ENCODE assay signal across 7 mouse cellular contexts in the genomic region with DNA sequence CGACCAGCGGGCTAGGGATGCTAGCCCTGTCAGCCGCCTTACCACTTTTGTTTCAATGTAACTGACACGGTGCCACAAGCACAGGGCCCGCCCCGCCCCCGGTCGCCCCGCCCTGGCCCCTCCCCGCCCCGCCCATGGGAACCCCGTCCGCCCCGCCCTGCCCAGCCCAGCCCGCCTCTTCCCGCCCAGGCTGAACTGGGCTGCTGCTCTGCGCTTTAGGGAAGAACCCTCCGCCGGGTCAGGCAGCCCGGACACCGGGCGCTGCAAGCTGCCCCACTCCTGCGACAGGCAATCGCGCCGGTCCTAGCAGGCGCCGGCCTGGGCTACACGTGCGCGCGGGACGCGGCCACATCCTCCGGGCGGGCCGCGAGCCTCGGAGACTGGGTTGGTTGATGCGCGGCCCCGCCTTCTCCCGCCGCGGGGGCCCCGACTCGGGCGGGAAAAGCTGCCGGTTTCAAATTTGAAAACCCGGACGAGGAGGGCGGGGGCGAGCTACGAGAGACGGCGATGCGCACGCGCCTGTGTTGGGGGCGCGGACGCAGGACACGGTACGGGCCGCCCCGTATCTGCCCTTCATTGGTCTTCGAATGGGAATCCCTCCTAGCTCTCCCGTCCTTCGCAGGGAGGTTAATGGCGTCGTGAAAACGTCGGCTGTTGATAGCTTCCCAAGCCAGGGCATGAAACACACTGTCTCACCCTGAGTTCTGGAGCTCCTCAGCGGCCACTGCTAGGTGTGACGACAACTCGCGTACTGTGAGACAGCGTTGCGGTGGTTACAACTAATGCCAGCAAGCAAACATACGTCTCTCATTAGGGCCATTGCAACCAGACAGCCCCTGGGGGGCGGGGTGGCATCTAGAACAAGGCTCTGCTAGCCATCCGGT. TPM values are rescaled to one million over a fixed set of nuclear protein-coding genes. Genes with fewer than 3 reads are reported as not detected.
DNase-seq lines count a peak whose midpoint lies in the region; ATAC-seq and TF ChIP-seq lines count a peak whose summit lies in the region.

Mxd3 (minus strand) TSS at position 141 of the 884 bp plus-strand sequence.

- H3K4me1 ChIP-seq in cortical plate, adult 2 months (ENCODE audit: control insufficient read depth, insufficient read depth, low read length): peaks cover 2% of the 10 kb centered on the region
- H3K4me1 ChIP-seq in midbrain, embryonic 11.5 days (ENCODE audit: control insufficient read depth, insufficient read depth, low read length): peaks cover 23% of the 10 kb centered on the region

- no peak for TF ChIP-seq CTCF in cortical plate, adult 2 months (IDR thresholded peaks at IDR 0.05; ENCODE audit: extremely low read depth, insufficient read depth, low read length)

- H3K4me2 ChIP-seq in midbrain, embryonic 11.5 days: peak within 1 kb of the TSS; percentile 90

- H3K27me3 ChIP-seq in midbrain, embryonic 11.5 days (ENCODE audit: control insufficient read depth, insufficient read depth, low read length): no peaks in the 10 kb centered on the region; the same call in 1 of the 2 replicates

- WGBS in midbrain, embryonic 11.5 days: under 1% methylated on average over 79 of the region's 82 CpGs

- H3K9me3 ChIP-seq in midbrain, embryonic 11.5 days (ENCODE audit: control insufficient read depth, low read length): no peaks in the 10 kb centered on the region

- H3K9ac ChIP-seq in midbrain, embryonic 11.5 days (ENCODE audit: low read length): peak within 1 kb of the TSS; percentile 79

- H3K4me3 ChIP-seq in cortical plate, adult 2 months (ENCODE audit: insufficient read depth, low read length): peak within 1 kb of the TSS; percentile 34
- H3K4me3 ChIP-seq in midbrain, embryonic 11.5 days (ENCODE audit: low read depth, low read length): peak within 1 kb of the TSS; percentile 65

- peak; percentile 76 to 77 for DNase-seq in adrenal gland, adult 18-20 months (ENCODE audit: low spot score in 2 of 2)
- DNase-seq in gastrocnemius, postnatal 14 days: peak; percentile 82
- DNase-seq in left cerebral cortex, postnatal 4 days: peak; percentile 93
- DNase-seq in midbrain, embryonic 11.5 days (ENCODE audit: low spot score, missing footprints): peak; percentile 98
- peak; percentile 86 for DNase-seq in right cerebral cortex, postnatal 4 days

- intact Hi-C loops in gastrocnemius, postnatal 14 days (cut with DNase I; ENCODE audit: low total_unique reads): no loop called here
- intact Hi-C loops in left cerebral cortex, postnatal 4 days (cut with DNase I): no loop called here

- no peak for TF ChIP-seq POLR2A in cortical plate, adult 2 months (IDR thresholded peaks at IDR 0.05; ENCODE audit: extremely low read depth, insufficient read depth, low read length)

- peaks cover 5% of the 10 kb centered on the region; the same call in 1 of the 2 replicates for H3K36me3 ChIP-seq in midbrain, embryonic 11.5 days (ENCODE audit: control insufficient read depth, insufficient read depth, low read length)

- peak; percentile 71 for ATAC-seq in inflammation-experienced regulatory T-cells, adult 6 months
- peak; percentile 87 for ATAC-seq in midbrain, embryonic 11.5 days (ENCODE audit: low FRiP score)

- H3K27ac ChIP-seq in cortical plate, adult 2 months (ENCODE audit: insufficient read depth, low read length): no peak within 1 kb of the TSS
- peak within 1 kb of the TSS; percentile 93 for H3K27ac ChIP-seq in midbrain, embryonic 11.5 days (ENCODE audit: low read depth, low read length)

RNA-seq across cellular contexts. Expression of gene Mxd3, which starts in this region (rescaled TPM):
- under 1 TPM; 0.46 to 0.58 TPM for total RNA-seq in adrenal gland, adult 18-20 months (2021)
- 1.2 and 1.9 TPM in 2 replicates for polyA plus RNA-seq in cortical plate, adult 2 months (2012; rRNA removed)
- 1 to 10 TPM; 3.0 to 3.4 TPM for total RNA-seq in gastrocnemius, postnatal 14 days (2021)
- polyA plus RNA-seq in inflammation-experienced regulatory T-cells, adult 6 months (2017; shearing (Covaris generic)): 10 to 100 TPM in 1 of 3 experiments, 1 to 10 TPM in 2; 2.2 to 32.2 (median 3.5) TPM
- 1 to 10 TPM; 3.6 to 5.6 TPM for total RNA-seq in left cerebral cortex, postnatal 4 days (2021)
- polyA plus RNA-seq in midbrain, embryonic 11.5 days (2014; fragmentation: Nextera tagmentation; extraction: Ambion mirVana): 26.9 and 30.6 TPM in 2 replicates

Comparison
In these comparisons a context has a peak if more than half of its experiments do, and no peak if none do; other contexts are left out.
1. Peak in DNase-seq in adrenal gland, adult 18-20 months; RNA of the gene not detected or under 1 TPM.